Mouse (Mus musculus): ENCODE measurements around the gene Slc25a18.

DNA sequence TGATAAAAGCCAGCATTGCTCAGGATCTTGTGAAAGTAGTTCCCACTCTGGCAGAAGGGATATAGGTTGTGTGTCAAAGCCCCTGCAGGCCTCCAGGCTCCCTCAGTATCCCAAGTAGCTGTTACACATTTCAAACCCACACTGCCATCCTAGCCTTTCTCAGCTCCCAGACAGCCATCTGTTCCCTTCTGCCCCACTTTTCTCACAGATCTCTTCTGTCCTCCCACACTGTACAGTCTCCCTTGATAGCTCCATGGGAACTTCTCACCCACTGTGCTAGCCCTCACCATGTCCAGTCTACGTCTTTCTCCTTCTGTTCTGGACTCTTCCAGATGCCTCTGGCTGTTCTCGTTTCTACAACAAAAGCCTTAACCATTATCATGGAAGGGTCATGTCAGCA lies 22.7 kb downstream of the Slc25a18 start:
- TF ChIP-seq EP300 (IDR thresholded peaks at IDR 0.05): no peak
- TF ChIP-seq CTCF (IDR thresholded peaks at IDR 0.05): no peak
